Mouse (Mus musculus) lung, postnatal 0 days (tissue): ENCODE data around the gene Ace2.

ENCODE experiments used
- CTCF ChIP-seq: IDR thresholded peaks from 2 replicates; pipeline ENCODE4 v1.5.1; 2016; ENCODE audit warnings: antibody characterized with exemption, mild to moderate bottlenecking
- EP300 ChIP-seq: IDR thresholded peaks from 2 replicates; pipeline ENCODE4 v1.6.1; 2016; ENCODE audit warnings: antibody characterized with exemption, mild to moderate bottlenecking, control low read depth

GRCm38 (mm10) chrX:164171034-164171433 is 31.9 kb downstream of the Ace2 start:
- TF ChIP-seq CTCF: no peak
- TF ChIP-seq EP300: no peak
